Mouse (Mus musculus) heart, postnatal 0 days (tissue): ENCODE measurements at regions not wholly inside any gene's neighbourhood (a gene's known extent, or its start where the extent isn't known, plus 50 kb on each side); places are given as distances from the start of the nearest gene placed in this dataset.

Source experiments
- CTCF ChIP-seq: IDR thresholded peaks from 2 replicates; pipeline ENCODE4 v1.5.1; 2016; ENCODE audit warnings: antibody characterized with exemption, control low read depth, low read depth
- EP300 ChIP-seq: IDR thresholded peaks from 2 replicates; pipeline ENCODE4 v1.6.1; 2016; ENCODE audit warnings: antibody characterized with exemption, low read depth

DNA sequence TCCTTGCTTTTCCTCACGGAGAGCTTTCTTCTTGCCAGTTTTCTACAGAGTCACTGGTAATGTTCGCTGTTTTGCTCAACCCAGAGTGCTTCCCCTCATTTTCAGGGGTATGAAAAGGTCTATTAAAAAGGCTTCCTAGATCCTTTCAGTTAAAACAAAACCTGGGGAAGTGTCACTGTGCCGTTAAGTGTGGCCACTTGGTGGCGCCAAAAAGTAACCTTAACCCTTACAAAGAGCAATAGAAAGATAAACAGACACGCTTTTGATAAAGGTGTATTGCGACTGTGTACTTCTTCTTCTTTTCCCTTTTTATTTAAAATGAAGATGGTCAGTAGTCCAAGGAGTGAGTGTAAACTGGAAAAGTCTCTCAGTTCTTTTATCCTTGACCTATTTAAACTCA is 145.2 kb upstream of the Smlr1 start:
- TF ChIP-seq CTCF: peak; percentile 67
- no peak for TF ChIP-seq EP300
